Mouse (Mus musculus) embryonic stem cell, embryonic (primary cell): Measurements from ENCODE around the gene Prkar1a.

ENCODE experiments used
- CTCF ChIA-PET, 4 experiments: fragments of 300-600 bp in 2 of 4; fragments of 350-600 bp in 2 of 4; sonication (Branson Sonifier 250); formaldehyde crosslinking; loops; one replicate each; lab custom pipeline; 2022; ENCODE audit warnings: inconsistent platforms in 2 of 4; lab: Charles Lee
- POLR2A ChIA-PET, 4 experiments: fragments of 300-600 bp in 2 of 4; fragments of 350-600 bp in 2 of 4; sonication (Branson Sonifier 250); formaldehyde crosslinking; loops; one replicate each; lab custom pipeline; 2022; ENCODE audit warnings: antibody characterized with exemption in 4 of 4, inconsistent platforms in 1 of 4; lab: Charles Lee

Gene Prkar1a

DNA sequence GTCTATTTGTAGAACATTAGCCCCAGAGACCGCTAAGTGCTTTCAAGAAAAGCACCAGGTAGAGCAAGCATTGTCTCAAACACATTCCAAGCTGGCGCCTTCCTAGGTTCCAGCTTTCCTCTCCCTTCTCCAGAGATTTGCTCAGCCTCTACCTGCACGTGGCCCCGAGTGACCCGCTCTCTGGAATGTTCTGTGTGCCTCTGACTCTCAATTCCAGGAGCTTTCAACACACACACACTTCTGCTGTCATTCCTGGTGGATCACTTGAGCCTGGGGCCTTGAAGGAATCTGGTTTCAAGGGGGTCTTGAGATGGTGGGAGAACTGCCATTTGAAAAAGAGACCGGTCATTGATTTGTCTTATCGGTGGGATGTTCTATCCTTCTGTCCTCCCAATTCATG is 26.0 kb upstream of the Prkar1a start:
- CTCF ChIA-PET = interaction anchor here in 3 of 4 experiments (0.6 to 1.5 kb wide), 4 partner anchors 44 to 237 kb away, joined by 3 to 9 read pairs (median 3); no protein-coding TSS in a partner anchor
- POLR2A ChIA-PET = interaction anchor here in 2 of 4 experiments (4.1 to 4.4 kb wide), 2 partner anchors 12 kb away, joined by 23 to 33 read pairs; partner anchors contain the start of gene Wipi1 (in 2 of the 2)

DNA sequence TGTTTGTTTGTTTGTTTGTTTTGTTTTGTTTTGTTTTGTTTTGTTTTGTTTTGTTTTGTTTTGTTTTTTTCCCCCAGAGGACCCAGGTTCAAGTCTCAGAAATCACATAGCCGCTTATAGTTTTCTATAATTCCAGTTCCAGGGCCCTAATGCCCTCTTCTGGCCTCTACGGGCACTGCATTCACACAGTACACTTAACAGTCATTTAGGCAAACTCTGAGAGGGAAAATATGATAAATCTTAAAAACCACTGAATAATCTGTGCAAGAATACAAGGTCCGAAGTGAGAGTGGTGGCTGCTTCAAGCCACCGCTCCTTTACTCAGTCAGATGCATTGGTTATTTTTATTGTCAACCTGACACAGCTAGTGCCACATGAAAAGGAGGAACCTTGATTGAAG is 21.6 kb upstream of the Prkar1a start:
- ChIA-PET POLR2A (interaction anchor here in 2 of 4 experiments (0.6 to 1.8 kb wide), 6 partner anchors 9 to 444 kb away, joined by 3 to 13 read pairs (median 3); partner anchors contain the start of genes Wipi1 (in 2 of the 2) and Prkar1a (in 1 of the 2)), CTCF (interaction anchor here in 2 of 4 experiments (1.0 to 1.5 kb wide), 4 partner anchors 9 to 233 kb away, joined by 3 to 5 read pairs (median 3); partner anchors contain the start of gene Wipi1 (in 1 of the 2))

DNA sequence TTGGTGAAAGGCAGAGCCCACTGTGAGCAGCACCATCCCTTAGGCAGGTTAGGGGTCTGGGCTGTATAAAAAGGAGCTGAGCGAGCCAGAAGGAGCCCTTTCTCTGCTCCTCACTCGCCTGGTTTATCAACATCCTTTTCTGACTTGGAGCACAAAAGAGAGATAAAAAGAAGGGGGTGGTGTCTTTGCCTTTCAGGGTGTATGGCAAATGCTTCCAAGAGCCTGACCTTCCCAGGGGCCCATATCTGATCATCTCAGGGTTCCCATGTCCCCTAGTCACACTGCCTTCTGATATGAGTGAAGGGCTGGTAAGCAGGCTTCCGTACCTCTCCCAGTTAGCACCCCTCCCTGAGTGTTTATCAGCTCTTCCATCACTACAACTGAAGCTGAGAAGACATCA is 21.1 kb upstream of the Prkar1a start:
- POLR2A ChIA-PET = interaction anchor here in 2 of 4 experiments (0.6 to 1.8 kb wide), 3 partner anchors 16 to 444 kb away, joined by 3 to 13 read pairs (median 3); partner anchors contain the start of gene Wipi1 (in 2 of the 2)
- CTCF ChIA-PET = interaction anchor here in 2 of 4 experiments (1.0 to 1.9 kb wide), 5 partner anchors 9 to 232 kb away, joined by 3 to 9 read pairs (median 3); partner anchors contain the start of gene Wipi1 (in 1 of the 2)

DNA sequence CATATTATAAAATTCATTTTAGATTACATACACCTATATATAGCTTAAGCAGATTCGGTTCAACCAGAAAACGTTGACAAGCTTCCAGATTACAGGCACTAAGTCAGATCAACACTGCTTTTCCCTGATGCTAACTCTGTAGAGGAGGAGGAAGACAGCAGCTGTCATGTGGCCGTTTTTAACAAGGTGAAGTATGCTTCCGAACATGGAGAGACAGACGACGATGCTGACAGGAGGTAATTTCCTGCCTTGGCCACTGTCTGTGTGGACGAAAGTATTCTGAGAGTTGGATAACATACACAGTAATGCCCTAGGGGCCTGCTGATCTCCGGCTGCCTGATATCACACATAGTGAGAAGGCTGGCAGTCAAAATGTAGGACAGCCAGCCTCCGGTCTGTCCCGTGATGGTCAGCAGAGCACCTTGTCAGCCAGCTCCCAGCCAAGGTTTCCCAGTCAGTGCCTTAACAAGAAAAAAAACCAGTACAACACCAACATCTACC is 20.1 kb upstream of the Prkar1a start:
- ChIA-PET POLR2A (no interaction called here), CTCF (interaction anchor here in 2 of 4 experiments (1.2 to 2.2 kb wide), 4 partner anchors 9 to 231 kb away, joined by 5 to 19 read pairs (median 8); partner anchors contain the start of gene Wipi1 (in 1 of the 2))

DNA sequence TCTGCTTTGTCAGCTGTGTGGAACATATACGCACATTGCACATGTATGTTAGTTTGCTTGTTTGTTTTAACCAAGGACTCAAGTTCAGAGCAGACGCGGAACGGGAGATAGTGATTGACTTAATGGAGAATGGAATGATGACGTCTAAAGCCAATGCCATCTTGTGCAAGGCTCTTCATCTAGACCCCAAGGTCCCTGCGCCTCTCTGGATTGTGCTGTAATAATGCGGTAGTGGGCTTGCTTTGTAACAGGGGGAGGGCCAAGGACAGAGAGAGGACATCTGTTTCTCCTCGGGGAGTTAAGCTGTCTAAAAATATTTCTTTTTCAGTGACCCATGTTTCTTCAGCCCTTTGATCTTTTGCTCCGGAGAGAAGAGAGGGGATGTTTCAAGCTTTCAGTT is 14.3 kb upstream of the Prkar1a start:
- ChIA-PET POLR2A (interaction anchor here in 3 of 4 experiments (0.6 to 1.5 kb wide), 4 partner anchors 23 to 764 kb away, joined by 3 to 4 read pairs (median 3); partner anchors contain the start of genes Map2k6 (in 1 of the 3) and Wipi1 (in 1 of the 3)), CTCF (interaction anchor here in 2 of 4 experiments (0.6 to 1.7 kb wide), 4 partner anchors 16 to 43 kb away, joined by 3 to 6 read pairs (median 3); no protein-coding TSS in a partner anchor)

DNA sequence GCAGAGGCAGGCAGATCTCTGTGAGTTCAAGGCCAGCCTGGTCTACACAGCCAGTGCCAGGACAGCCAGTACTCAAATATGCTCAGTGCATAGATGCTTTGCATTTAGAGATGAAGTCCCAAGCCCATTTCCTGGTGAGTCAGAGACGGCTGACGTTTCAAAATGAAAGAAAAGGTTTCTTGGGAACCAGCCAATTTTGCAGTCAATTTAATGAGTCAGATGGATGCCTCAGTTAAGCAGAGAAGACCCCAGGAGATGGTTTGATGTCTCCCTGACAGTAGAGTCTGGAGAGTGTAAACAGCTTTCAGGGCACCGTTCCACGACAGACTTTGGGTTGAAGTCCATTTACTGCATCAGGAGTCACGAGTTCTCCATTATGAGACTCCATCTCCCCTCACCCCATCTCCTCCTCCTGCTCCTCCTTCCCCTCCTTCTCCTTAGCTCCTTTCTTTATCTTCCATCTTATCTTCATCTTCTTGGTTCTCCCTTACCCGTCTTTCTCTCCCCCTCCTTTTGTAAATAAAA is 13.3 kb upstream of the Prkar1a start:
- ChIA-PET CTCF (interaction anchor here in 1 of 4 experiments (0.7 to 2.1 kb wide), 3 partner anchors 15 to 17 kb away, joined by 3 to 7 read pairs (median 6); no protein-coding TSS in a partner anchor), POLR2A (interaction anchor here in 3 of 4 experiments (0.6 to 1.5 kb wide), 4 partner anchors 24 to 1449 kb away, joined by 3 read pairs; partner anchors contain the start of genes Map2k6 (in 1 of the 3) and Wipi1 (in 1 of the 3))

DNA sequence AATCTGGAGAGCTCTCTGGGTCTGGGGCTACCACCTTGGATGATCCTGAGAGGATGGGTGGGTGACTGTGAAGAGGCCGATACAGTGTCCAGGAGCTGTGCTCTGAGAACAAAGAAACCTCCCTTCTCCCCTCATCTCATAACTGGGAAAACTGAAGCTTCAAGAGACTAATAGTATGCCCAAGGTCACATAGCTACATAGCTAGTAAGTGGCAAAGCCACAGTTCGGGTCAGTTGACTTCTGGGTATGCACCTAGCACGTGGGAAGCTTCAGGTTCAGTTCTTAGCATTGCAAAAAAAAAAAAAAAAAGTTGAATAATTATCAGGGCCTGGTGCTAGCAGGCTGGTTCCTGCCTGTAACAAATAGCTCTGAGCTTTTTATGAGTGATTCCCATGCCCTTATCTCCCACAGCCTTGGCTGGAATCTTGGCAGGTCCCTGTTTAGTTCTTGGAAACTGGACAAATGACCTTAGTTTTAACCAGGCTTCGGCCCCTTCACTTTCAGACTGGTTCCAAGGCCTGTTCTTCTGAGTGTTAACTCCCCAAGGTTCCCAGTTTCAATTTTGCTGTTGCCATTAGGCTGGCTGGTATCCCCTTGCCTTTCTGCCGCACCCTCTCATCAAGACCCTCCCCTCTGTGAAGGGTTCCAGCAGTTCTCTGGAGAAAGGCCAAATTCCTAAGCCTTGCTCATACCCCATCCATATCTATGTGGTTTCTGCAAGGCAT is 7.5 kb upstream of the Prkar1a start:
- ChIA-PET POLR2A (interaction anchor here in 1 of 4 experiments (0.6 kb wide), 2 partner anchors 68 to 1744 kb away, joined by 3 read pairs; no protein-coding TSS in a partner anchor), CTCF (interaction anchor here (0.6 to 0.9 kb wide), 6 partner anchors 22 to 1729 kb away, joined by 3 to 10 read pairs (median 5); no protein-coding TSS in a partner anchor)

DNA sequence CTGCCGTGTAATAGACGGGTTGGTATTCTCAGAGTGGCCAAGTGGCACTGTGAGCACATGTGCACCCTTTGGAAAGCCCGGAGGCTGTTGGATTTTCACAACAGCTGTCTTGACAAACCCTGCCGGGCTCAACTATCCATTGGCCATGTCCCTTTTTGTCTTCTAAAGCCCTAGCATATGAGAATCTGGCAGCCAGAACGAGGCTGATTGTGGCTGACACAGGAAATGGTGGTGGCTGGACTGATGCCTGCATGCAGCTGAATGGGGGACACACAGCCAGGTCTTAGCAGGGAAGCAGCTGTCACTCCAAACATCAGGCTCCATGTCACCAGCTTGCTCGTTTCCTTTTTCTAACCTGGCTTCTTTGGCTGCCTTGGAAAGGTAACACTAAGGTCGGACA is 695 bp upstream of the Prkar1a start:
- CTCF ChIA-PET = no interaction called here
- POLR2A ChIA-PET = interaction anchor here in 1 of 4 experiments (0.6 to 2.1 kb wide), 2 partner anchors 22 to 23 kb away, joined by 3 to 4 read pairs; no protein-coding TSS in a partner anchor

DNA sequence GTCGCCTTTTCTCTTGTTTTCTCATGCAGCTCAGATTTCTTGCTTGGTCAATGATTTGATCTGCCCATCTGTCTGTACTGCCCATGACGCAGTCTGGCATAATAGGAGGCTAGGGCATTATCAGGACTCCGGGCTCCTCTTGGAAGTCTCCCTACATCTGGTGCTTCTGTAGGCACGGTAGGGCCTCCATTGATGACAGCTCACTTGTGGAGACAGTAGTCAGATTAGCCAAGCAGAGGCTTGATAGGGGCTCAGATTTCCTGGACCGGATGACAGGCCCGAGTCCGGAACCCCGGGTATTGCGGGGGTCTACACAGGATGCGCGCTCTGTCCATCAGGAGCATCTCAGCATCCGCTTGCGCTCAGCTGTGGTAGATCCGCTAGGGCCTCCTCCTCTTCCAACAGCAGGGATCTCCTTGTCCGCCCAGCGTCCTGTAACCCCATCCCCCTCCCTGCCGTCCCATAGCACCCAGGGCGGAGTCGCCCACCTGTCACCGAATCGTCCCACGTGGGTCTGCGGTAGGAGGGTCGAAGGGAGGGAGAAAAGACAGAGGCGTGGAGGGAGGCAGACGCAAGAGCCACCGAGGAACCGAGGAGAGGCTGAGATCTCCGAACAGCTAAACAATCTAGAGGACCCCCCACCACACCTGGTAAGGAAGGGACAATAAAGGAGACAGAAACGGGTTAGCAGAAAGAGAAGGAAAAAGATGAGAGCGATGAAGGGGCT is 933 bp downstream of the Prkar1a start:
- CTCF ChIA-PET = interaction anchor here in 3 of 4 experiments (0.6 to 1.7 kb wide), 5 partner anchors 17 to 343 kb away, joined by 3 to 8 read pairs (median 7); no protein-coding TSS in a partner anchor
- POLR2A ChIA-PET = interaction anchor here in 3 of 4 experiments (0.6 to 2.3 kb wide), 13 partner anchors 9 to 111 kb away, joined by 3 to 13 read pairs (median 6); partner anchors contain the start of gene Wipi1 (in 3 of the 3)

DNA sequence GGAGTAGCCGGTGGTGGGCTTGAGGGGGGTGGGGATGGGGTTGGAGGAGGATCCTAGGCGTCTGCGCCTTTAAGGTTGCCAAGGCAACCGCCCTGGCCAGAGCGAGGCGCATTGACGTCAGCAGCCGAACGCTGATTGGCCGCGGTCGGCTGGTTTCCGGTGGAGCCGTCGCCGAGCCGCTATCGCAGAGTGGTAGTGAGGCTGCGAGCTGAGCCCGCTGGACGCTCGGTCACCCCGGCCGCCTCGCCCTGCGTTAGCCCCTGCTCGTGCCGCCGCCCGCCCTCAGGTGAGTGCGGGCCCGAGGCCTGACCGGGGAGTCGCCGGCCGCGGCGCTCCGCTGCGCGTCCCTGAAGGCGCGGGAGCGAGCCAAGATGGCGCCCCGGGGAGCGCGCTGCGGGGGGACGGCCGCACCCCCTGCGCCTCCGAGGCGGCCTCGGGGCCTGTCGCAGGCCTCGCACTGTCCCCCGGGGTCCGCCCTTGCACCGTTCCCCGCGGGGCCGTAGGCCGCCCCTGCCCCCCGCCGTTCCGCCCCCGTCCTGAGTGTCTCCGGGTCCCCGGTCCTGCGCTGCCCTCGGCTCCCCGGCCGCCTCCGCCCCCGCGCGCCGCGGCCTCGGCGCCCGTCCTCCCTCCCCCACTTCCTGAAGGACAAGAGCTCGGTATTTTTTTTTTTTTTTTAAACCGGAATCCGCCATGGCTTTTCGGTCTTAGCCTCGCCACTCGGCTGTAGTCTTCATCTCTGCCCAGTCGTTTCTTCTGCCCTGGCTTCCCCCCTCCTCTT is 1.8 kb downstream of the Prkar1a start:
- POLR2A ChIA-PET = interaction anchor here (0.6 to 2.3 kb wide), 20 partner anchors 9 to 686 kb away, joined by 3 to 13 read pairs (median 5); partner anchors contain the start of genes Wipi1 (in 3 of the 4) and Abca5 (in 1 of the 4)
- CTCF ChIA-PET = interaction anchor here in 3 of 4 experiments (0.6 to 1.7 kb wide), 9 partner anchors 16 to 214 kb away, joined by 3 to 8 read pairs (median 3); no protein-coding TSS in a partner anchor

DNA sequence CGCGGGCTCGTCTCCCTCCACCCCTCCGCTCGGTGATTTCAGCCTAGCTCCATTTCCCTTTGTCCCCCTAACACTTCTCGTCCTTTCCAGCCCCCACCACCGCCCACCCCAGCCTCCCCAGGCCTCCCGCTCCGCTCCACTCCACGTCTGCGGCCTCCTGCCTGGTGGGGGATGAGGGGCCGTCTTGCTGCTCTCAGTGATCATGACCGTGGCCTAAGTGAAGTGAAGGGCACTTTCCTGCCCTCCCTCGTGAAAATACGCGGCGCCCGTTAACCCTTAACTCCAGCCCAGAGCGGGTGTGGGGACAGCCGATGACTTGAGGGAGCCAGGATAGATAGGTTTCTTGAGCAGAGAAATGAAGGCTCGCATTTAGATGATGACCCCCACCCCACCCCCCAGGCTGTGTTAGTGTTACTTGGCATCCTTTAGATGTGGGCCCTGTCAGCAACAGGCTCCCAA is 2.4 kb downstream of the Prkar1a start:
- ChIA-PET POLR2A (interaction anchor here (0.6 to 2.3 kb wide), 13 partner anchors 8 to 686 kb away, joined by 3 to 13 read pairs (median 4); partner anchors contain the start of genes Abca5 (in 1 of the 4) and Wipi1 (in 1 of the 4)), CTCF (interaction anchor here in 3 of 4 experiments (0.6 to 1.7 kb wide), 7 partner anchors 16 to 214 kb away, joined by 3 to 7 read pairs (median 3); no protein-coding TSS in a partner anchor)

DNA sequence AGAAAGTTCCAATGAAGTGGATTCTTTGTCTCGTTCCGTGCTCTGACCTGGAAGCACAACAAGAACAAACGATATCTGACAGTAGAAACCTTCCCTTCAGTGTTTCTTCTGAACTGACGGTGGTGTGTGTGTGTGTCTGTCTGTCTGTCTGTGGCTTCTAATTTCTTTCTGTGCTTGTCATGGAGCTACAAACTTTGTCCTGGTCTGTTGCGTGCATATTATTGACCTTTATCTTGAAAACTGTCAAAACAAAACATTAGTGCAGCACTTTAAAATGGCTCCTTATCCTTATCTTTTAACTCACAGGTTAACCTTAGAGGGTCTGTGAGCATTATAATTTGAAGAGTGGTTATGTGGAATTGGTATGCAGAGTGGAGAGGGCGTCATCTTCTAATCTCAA is 3.3 kb downstream of the Prkar1a start:
- POLR2A ChIA-PET = interaction anchor here in 2 of 4 experiments (1.3 to 2.0 kb wide), 4 partner anchors 15 to 211 kb away, joined by 3 to 10 read pairs (median 4); partner anchors contain the start of gene Wipi1 (in 1 of the 2)
- CTCF ChIA-PET = interaction anchor here in 1 of 4 experiments (0.9 to 1.1 kb wide), 3 partner anchors 18 to 33 kb away, joined by 3 read pairs; no protein-coding TSS in a partner anchor

DNA sequence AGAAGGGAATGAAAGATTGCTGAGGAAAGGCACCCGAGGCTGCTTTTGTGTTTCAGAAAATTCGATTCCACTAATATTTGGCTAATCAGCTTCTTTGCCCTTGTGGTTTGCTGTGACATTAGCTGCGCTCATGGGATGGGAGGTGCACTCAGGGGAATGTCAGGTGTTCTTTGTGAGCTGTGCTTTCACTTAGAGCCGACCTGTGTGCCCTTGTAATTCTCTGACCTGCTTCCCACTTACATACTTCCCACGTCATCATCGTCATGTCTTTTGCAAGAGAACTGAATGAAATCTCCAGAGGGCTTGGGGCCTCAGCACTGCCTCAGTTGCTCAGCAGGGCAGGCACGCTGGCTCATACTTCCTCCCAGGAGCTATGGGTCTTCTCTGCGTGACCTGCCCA is 4.0 kb downstream of the Prkar1a start:
- ChIA-PET CTCF (interaction anchor here in 2 of 4 experiments (0.7 to 1.3 kb wide), 5 partner anchors 17 to 207 kb away, joined by 3 to 5 read pairs (median 3); no protein-coding TSS in a partner anchor), POLR2A (interaction anchor here (1.3 to 2.0 kb wide), 8 partner anchors 14 to 210 kb away, joined by 3 to 10 read pairs (median 4); partner anchors contain the start of gene Wipi1 (in 1 of the 4))

DNA sequence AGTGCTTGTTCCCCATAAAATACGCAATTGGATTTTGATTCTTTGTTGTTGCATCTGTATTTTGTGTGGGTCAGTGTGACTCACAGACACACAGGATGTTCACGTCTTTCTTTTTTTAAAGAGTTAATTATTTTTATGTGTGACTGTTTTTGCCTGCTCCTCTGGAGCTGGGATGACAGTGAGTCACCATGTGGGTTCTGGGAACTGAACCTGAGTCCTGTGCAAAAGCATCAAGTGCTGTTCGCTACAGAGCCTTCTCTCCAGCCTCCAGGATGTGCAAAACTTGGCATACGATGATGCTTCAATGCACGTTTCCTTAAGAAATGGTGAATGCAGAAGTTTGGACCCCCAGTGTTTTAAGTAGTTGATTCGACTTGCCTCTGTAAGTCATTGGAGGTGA is 5.4 kb downstream of the Prkar1a start:
- ChIA-PET POLR2A (interaction anchor here in 2 of 4 experiments (1.3 to 2.0 kb wide), 4 partner anchors 13 to 18 kb away, joined by 4 to 10 read pairs (median 5); no protein-coding TSS in a partner anchor), CTCF (no interaction called here)

DNA sequence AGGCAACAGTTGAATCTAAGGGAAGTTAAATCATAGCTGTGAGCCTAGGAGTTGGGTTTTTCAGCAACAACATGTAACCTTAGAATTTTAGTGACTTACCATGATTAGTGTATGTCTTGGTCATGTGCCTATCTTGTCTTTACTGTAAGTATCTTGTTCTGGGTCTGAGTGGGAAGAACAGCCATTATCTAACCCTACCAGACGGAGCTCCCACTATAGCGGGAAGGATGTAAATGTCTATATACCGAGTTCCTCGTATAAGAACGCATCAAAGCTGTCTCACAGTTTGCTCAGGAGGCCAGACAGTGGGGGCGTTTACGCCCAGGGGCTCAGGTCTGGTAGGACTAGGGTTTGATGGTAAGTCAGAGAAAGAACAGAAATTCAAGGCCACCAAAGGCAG is 7.0 kb downstream of the Prkar1a start:
- ChIA-PET CTCF (interaction anchor here in 3 of 4 experiments (0.6 to 0.8 kb wide), 3 partner anchors 14 to 411 kb away, joined by 4 to 10 read pairs (median 8); no protein-coding TSS in a partner anchor), POLR2A (interaction anchor here in 3 of 4 experiments (0.6 to 1.9 kb wide), 3 partner anchors 11 to 12 kb away, joined by 3 to 6 read pairs (median 3); no protein-coding TSS in a partner anchor)
